Mouse (Mus musculus) layer of hippocampus, adult 9-10 months (tissue): ENCODE results near the gene Dera.

Experiments
- DNase-seq: peaks from one replicate; pipeline ENCODE4 v3.0.0; 2022; ENCODE audit warnings: low spot score

Gene Dera

DNA sequence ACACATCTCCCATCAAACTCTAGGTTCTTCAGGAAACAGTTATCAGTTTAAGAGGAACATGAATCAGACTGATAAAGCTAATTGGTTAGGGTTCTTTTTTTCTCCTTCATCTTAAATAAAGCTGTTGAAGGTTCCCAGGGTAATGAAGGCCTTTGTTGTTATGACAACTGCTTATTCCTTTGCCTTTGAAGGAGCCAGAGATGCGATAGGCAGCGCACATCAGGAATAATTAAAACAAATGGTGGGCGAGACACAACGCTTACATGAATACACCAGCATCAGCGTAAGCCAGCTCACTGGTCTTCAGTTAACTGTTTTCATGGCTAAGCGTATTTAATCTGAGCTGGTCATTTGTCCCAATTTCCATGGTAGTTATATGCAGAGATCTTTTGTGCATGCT lies 132.9 kb downstream of the Dera start:
- DNase-seq, result no peak

DNA sequence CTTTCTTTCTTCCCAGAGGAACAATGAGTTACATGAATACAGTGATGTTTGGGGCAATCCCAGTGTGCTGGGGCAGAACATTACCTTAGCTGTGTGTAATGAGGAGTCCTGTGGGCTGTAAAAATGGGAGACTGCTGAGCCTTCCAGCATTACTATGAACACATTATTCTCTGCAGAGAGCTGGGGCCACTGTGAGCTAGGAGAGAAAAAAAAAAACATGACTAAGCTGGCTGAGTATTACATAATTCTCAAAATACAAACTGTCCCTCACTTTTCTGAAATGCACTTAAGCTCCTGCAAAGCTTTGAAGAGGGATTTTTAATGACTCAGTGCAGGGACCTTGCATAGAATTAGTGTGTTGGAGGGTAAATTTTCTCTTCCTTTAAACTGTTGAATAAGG lies 143.3 kb downstream of the Dera start:
- no peak for DNase-seq

DNA sequence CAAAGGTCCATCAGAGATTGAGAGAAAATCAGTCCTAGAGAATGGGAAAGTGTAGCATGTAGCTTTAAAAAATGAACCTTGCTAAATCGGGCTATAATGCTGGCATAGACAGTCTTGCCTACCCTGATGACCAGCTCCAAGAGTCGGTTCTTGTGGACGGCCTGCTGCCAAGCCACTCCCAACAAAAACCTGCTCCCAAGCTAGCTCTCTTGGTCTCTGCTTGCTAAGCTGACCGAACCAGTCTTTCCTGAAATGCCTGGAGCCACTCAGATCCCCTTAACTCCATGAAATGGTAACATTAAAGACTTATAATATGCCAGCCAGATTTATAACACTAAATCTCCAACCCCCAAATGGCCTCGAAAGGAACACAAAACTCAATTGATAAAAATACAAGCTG lies 146.9 kb downstream of the Dera start:
- DNase-seq, result no peak
